Mouse (Mus musculus): ENCODE measurements around the gene Gsk3b.
A peak's percentile ranks its signal among the peaks of the same experiment; 100 is the strongest.
"Not testable (repeated sequence)": the region's sequence is repeated elsewhere in the genome, so short reads cannot be mapped to it uniquely, and the experiment has no call there.

Gene Gsk3b

DNA sequence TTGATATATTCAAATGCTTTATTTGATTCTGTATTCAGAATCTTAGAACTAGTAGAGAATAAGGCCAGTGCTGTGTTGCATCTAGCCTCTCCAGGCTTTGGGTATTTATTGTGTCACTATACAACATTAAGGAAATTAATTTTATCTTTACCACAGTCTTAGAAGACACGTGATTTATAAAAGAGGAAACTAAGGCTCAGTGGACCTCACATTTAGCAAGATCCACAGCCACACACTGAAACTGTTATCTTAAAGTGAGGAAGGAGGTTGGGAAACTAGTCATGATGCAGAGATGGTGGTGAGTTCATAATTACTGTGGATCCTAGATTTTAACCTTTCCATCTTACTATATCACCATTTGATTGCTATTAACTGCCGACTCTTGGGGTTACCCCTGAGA is 16.7 kb downstream of the Gsk3b start:
- DNase-seq, result no peak

DNA sequence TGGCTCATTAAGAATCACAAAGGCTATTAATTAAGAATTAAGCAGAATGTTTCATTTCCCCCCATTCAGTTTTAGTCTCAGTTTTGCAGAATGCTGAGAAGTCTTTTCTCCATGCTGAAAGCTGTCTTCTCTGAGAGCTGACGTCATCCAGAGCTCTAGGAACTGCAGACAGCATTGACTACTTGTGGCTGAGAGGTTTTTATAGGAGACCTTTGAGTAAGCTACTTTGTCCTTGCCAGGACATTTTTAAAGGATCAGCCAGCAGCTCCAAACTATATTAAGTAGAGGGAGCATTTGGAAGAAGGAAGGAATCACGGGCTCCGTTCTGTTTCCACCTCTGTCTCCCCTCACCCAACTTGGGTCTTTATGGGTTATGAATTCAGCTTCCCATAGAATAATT is 17.7 kb downstream of the Gsk3b start:
- no peak for DNase-seq

DNA sequence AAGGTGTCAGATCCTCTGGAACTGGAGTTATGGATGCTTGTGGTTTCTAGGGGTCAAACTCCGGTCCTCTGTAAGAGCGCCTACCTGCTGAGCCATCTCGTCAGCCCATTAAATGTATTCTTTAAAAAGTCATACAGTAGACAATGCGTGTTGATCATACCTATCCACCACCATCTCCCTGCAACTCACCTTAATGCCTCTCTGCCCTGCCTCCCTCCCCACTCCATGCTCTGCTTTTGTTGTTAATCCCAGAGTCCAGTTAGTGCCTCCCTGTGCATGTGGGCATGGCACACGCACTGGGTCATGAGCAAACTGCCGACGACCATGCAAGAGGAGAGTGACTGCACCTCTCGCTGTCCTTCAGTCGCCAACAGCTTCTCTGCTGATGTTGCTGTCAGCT is 21.2 kb downstream of the Gsk3b start:
- no peak for DNase-seq

GRCm38 (mm10) chr16:38110575-38110974 is 21.8 kb downstream of the Gsk3b start:
- no peak for DNase-seq

DNA sequence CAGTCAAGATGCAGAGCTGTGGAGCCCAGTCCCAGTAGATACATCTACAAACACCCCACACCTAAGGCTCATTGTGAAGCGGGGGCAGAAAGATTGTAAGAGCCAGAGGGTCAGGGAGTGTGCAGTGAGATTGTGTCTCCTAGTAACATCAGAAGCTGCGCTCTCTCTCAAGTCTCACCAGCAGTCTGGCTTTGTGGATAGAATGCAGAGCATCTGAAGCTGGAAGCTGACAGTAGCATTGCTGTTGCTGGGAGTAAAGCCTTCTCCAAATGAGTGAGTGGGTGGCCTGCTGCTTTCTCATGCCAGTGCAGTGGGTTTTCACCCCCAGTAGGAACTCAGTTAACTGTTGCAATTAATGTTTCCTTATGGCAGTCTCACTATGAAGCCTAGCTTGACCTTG is 25.3 kb downstream of the Gsk3b start:
- DNase-seq, result no peak

DNA sequence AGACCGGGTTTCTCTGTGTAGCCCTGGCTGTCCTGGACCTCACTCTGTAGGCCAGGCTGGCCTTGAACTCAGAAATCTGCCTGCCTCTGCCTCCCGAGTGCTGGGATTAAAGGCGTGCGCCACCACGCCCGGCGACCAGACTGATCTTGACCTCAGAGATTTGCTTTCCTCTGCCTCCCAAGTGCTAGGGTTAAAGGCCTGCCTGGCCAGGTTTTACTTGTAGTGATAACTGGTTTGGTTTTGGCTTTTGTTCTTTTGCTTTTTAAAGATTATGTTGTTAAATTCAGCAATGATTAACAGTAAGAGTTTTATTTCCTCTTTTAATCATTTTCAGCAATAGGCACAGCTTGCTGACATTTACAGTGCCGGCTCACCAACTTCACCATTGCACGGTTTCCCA is 29.1 kb downstream of the Gsk3b start:
- DNase-seq, result not testable (repeated sequence)

GRCm38 (mm10) chr16:38118723-38119122 is 29.9 kb downstream of the Gsk3b start:
- DNase-seq, result no peak

DNA sequence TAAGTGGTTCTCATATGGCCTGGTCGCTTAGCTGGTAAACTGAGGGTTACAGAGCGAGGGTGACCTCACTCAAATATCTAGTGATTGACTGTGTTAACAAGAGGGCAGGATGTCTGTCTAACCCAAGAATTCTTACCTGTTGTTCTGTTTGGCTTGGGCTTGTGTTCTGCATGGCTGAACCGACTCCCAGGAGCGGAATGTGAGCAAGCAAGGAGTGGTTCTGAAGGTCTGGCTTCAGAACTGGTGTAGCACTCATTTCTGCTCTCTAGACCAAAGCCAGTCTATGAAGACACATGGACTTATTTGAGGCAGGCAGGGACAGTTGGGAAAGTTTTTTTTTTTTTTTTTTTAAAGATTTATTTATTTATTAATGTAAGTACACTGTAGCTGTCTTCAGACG is 30.5 kb downstream of the Gsk3b start:
- no peak for DNase-seq

GRCm38 (mm10) chr16:38129171-38129570 is 40.4 kb downstream of the Gsk3b start:
- DNase-seq, result no peak

DNA sequence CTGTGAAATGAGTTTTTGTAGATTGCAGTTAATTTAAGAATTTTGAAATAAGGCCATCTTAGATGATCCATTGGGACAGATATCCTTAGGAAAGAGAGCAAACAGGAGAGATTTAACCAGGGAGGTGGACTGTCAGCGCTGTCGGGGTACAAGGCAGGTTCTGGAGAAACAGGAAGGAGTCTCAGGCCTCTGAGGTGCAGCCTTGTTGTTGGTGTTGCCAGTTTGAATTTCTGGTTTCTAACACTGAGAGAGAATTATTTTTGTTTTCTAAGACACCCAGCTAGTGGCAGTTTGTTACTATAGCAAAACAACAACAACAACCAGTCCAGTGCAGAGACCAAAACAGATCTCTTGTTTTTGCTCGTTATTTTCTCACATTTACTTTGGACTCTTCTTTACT is 42.2 kb downstream of the Gsk3b start:
- no peak for DNase-seq

GRCm38 (mm10) chr16:38131756-38132155 is 43.0 kb downstream of the Gsk3b start:
- DNase-seq, result peak; percentile 37

- no peak for DNase-seq
These were observed 43.4 kb downstream of the Gsk3b start for GRCm38 (mm10) chr16:38132210-38132609.

DNA sequence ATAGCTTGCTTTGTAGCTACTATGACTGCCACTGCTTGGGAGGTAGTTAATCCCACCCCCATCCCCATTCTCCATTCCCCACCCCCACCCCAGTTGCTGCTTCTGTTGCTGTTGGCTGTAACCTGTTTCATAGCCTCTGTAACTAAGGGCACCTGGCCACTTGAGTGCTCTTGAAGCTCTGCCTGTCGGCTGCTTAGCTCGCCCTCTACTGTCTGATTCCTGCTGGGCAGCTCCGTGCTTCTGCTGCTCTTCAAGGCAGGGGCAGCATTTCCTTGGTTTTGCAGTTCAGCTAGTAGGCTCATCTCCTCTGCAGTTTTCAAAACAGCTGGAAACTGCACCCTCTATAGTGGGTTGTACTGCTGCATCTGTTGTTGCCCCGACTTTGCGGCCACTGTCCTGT is 48.5 kb downstream of the Gsk3b start:
- DNase-seq, result peak; percentile 66

DNA sequence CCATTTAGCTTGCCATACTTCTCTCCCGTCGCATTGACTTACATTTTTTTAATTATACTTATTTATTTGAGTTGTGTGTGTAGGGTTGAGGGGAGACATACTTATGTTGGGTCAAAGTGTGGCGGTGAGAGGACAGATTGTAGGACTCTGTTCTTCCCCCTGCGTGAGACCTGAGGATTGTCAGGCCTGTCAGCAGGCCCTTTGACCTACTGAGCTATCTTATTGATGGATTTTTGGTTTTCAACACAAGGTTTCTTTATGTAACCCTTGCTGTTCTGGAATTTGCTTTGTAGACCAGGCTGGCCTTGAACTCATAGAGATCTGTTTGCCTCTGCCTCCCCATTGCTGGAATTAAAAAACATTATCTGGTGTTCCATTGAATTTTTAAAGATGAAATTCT is 56.1 kb downstream of the Gsk3b start:
- no peak for DNase-seq

- no peak for DNase-seq
These were observed 61.8 kb downstream of the Gsk3b start for GRCm38 (mm10) chr16:38150555-38150954.

- DNase-seq, result no peak
These were observed 69.2 kb downstream of the Gsk3b start for GRCm38 (mm10) chr16:38157854-38158622.

DNA sequence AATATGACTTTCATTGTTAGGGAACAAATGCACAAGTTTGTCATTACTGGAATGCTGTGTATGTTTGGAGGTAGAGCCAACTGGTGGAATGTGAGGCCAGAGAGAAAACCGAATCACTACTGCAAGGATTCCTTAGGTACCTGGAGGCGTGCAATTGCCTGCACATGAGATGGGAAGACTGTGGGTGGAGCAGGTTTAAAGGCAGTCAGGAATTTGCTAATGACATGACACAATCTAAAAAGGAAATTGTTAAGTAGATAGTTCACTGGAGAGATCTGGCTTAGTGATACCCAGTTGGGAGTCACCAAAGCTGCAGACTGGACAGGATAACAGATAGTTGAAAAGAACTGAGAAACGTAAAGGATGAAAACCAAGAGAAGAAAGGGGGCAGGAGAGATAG is 73.2 kb downstream of the Gsk3b start:
- DNase-seq, result no peak

GRCm38 (mm10) chr16:38164811-38165591 is 76.2 kb downstream of the Gsk3b start:
- DNase-seq, result no peak

GRCm38 (mm10) chr16:38168971-38169370 is 80.2 kb downstream of the Gsk3b start:
- no peak for DNase-seq

DNA sequence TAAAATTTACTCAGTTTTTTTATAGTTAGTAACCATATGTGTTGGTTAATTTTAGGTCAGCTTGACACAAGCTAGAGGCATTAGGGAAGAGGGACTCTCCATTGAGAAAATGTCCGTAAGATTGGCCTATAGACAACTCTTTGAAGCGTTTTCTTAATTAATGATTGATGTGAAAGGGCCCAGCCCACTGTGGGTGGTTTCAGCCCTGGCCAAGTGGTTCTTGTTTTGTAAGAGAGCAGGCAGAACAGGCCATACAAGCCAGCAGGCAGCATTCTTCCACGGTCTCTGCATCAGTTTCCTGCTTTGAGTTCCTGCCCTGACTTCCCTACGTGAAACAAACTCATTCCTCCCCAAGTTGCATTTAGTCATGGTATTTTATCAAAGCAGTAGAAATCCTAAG is 90.3 kb downstream of the Gsk3b start:
- no peak for DNase-seq

GRCm38 (mm10) chr16:38181421-38181820 is 92.6 kb downstream of the Gsk3b start:
- DNase-seq, result no peak

- DNase-seq, result no peak
These were observed 96.0 kb downstream of the Gsk3b start for GRCm38 (mm10) chr16:38184657-38185269.

GRCm38 (mm10) chr16:38189952-38190351 is 101.2 kb downstream of the Gsk3b start:
- DNase-seq, result no peak

DNA sequence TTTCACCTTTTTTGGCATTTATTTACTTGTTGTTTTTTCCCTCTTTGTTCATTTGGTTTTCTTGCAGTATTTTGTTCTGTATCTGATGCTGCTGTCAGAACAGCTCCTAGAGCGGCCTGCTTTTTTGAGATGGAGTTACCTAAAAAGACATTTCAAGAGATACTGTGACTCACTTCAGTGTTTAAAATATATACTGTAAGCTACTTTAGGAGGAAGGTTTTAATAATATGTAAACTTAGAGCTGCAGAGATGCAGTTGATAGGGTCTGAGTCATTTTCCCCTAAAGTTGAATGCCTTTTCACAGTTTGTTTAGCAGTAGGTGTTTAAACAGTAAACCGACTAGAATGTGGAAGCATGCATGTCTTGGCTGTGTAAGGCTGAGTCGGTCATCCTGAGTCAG is 101.7 kb downstream of the Gsk3b start:
- no peak for DNase-seq

All from lung, postnatal 10 days (tissue).